Mouse (Mus musculus) lung, postnatal 0 days (tissue): ENCODE measurements around the gene Mctp2. TPM values are rescaled to one million over a fixed set of nuclear protein-coding genes. Genes with fewer than 3 reads are reported as not detected.

Source experiments
- ATAC-seq: fragments of 200-750 bp; cut with Nextera tagmentation; 2 replicates; pipeline ENCODE4 v1.8.0; 2017; ENCODE audit warnings: moderate library complexity
- DNase-seq: peaks from one replicate; pipeline ENCODE4 v3.0.0-alpha.2; 2016; ENCODE audit warnings: low spot score
- H3K27ac ChIP-seq: fragments of 300-500 bp; sonication (generic); 2 replicates; pipeline ENCODE4 v1.5.1; 2014; ENCODE audit warnings: antibody characterized with exemption, mild to moderate bottlenecking, low read length, mixed read lengths
- H3K27me3 ChIP-seq: fragments of 300-500 bp; sonication (generic); replicated peaks from 2 replicates; pipeline ENCODE4 v1.6.1; 2014; ENCODE audit warnings: low read length, mixed read lengths; ENCODE audit not compliant: insufficient read depth
- H3K36me3 ChIP-seq: fragments of 300-500 bp; sonication (generic); 2 replicates; pipeline ENCODE4 v1.6.1; 2014; ENCODE audit warnings: low read length, mixed read lengths; ENCODE audit not compliant: insufficient read depth
- H3K4me1 ChIP-seq: fragments of 300-500 bp; sonication (generic); 2 replicates; pipeline ENCODE4 v1.6.1; 2014; ENCODE audit warnings: antibody characterized with exemption, low read depth, low read length, mixed read lengths; ENCODE audit not compliant: insufficient read depth
- H3K4me2 ChIP-seq: fragments of 300-500 bp; sonication (generic); replicated peaks from 2 replicates; pipeline ENCODE4 v1.6.1; 2014; ENCODE audit warnings: low read depth, mild to moderate bottlenecking, low read length, moderate library complexity, mixed read lengths
- H3K4me3 ChIP-seq: fragments of 300-500 bp; sonication (generic); 2 replicates; pipeline ENCODE4 v1.5.1; 2014; ENCODE audit warnings: low read depth, low read length
- H3K9ac ChIP-seq: fragments of 300-500 bp; sonication (generic); replicated peaks from 2 replicates; pipeline ENCODE4 v1.6.1; 2014; ENCODE audit warnings: low read depth, mild to moderate bottlenecking
- H3K9me3 ChIP-seq: fragments of 300-500 bp; sonication (generic); 2 replicates; pipeline ENCODE4 v1.6.1; 2016; ENCODE audit warnings: low read length, mixed read lengths
- CTCF ChIP-seq: IDR thresholded peaks from 2 replicates; pipeline ENCODE4 v1.5.1; 2016; ENCODE audit warnings: antibody characterized with exemption, mild to moderate bottlenecking
- EP300 ChIP-seq: IDR thresholded peaks from 2 replicates; pipeline ENCODE4 v1.6.1; 2016; ENCODE audit warnings: antibody characterized with exemption, mild to moderate bottlenecking, control low read depth
- WGBS: fragments of 180-500 bp; shearing (Covaris S2); extraction: QIAGEN DNeasy Blood & Tissue Kit; methylation state at CpG from one replicate; pipeline ENCODE4 v1.1.7; 2014; 5-methylcytosine and 5-hydroxymethylcytosine counted together
- polyA plus RNA-seq: library from polyadenylated mRNA; unstranded; fragments of >200 nt; fragmentation: Nextera tagmentation; extraction: Ambion mirVana; gene quantifications from 2 replicates; pipeline ENCODE4 v1.2.1, GENCODE M21; 2015

Gene Mctp2
- polyA plus RNA-seq, 1 experiment from 2014 or later: 3.2 TPM

DNA sequence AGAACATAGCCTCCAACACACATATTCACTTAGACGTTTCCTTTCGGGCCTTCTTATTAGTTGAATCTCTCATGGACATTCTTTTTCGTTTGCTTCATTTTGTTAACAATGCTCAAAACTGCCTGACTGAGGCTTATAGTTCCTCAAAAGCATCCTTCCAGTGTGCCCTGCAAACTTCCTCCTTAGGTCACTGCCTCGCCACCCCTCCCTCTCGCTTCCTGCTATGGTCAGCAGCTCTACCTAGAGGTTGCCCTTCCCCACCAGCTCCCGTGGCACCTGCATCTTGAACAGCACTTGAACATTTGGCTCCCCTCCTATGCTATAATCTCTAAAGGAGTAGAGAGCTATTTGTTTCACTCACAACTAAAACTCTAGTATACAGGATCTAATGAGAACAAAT lies 6.7 kb downstream of the Mctp2 start:
- DNase-seq: peak; percentile 46
- Histone ChIP-seq H3K36me3 (no peaks in the 10 kb centered on the region), H3K4me3 (no peak overlapping the region), H3K9ac (no peak overlapping the region), H3K27me3 (no peaks in the 10 kb centered on the region), H3K27ac (no peak overlapping the region), H3K9me3 (no peaks in the 10 kb centered on the region), H3K4me1 (peaks cover 2% of the 10 kb centered on the region; the same call in 1 of the 2 replicates), H3K4me2 (no peak overlapping the region)
- 64% methylated on average over 6 of the region's 6 CpGs for WGBS
- ATAC-seq: no peak
- TF ChIP-seq CTCF (no peak), EP300 (no peak)

DNA sequence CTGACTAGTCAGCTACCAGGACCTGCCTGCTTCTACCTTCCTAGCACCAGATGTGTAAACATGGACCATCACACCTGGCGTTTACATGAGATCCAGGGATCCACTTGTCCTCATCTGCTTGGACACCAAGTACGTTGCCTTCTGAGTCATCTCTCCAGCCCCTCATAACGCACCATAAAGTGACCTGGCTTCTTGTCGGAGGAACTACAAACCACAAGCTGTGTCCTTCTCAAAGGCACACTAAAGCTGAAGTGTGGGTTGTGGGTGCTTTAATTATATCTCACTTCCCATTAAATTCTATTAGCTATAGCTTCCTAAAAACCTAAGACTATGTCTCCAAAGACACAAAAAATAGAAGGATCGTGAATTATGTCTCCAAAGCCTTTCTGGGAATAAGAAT lies 9.4 kb downstream of the Mctp2 start:
- Histone ChIP-seq H3K36me3 (no peaks in the 10 kb centered on the region), H3K4me1 (peaks cover 3% of the 10 kb centered on the region; the same call in 1 of the 2 replicates), H3K4me3 (no peak overlapping the region), H3K27ac (no peak overlapping the region), H3K27me3 (no peaks in the 10 kb centered on the region), H3K9me3 (no peaks in the 10 kb centered on the region), H3K9ac (no peak overlapping the region), H3K4me2 (no peak overlapping the region)
- DNase-seq (no peak), ATAC-seq (no peak)
- TF ChIP-seq EP300: no peak
- TF ChIP-seq CTCF: no peak
- 81% methylated on average over 5 of the region's 5 CpGs for WGBS

DNA sequence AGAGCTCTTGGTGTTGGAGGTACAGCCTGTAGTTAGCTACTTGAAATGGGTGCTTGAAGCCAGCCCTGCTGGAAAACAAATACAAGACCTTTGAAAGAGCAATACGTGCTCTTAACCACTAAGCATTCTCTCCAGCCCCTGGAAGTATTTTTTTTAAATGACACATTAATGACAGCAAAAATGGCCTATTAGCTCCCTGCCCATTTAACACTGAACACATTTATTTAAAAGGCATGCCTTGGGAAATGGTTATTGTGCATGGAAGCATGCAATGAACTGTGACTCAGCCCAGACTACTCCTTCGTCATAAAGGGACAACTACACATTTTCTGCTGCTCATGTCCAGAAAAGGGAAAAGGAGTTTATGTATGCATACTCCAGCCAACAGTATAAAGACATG lies 10.2 kb downstream of the Mctp2 start:
- H3K36me3 ChIP-seq: no peaks in the 10 kb centered on the region
- H3K4me3 ChIP-seq: no peak overlapping the region
- peaks cover 3% of the 10 kb centered on the region; the same call in 1 of the 2 replicates for H3K4me1 ChIP-seq
- no peak overlapping the region for H3K4me2 ChIP-seq
- H3K9ac ChIP-seq: no peak overlapping the region
- no peaks in the 10 kb centered on the region for H3K27me3 ChIP-seq
- 52% methylated on average over 2 of the region's 2 CpGs for WGBS
- peak; percentile 41; the same call in 1 of the 2 replicates for ATAC-seq
- no peak overlapping the region for H3K27ac ChIP-seq
- no peak for TF ChIP-seq CTCF
- no peak for TF ChIP-seq EP300
- H3K9me3 ChIP-seq: no peaks in the 10 kb centered on the region
- peak; percentile 52 for DNase-seq

DNA sequence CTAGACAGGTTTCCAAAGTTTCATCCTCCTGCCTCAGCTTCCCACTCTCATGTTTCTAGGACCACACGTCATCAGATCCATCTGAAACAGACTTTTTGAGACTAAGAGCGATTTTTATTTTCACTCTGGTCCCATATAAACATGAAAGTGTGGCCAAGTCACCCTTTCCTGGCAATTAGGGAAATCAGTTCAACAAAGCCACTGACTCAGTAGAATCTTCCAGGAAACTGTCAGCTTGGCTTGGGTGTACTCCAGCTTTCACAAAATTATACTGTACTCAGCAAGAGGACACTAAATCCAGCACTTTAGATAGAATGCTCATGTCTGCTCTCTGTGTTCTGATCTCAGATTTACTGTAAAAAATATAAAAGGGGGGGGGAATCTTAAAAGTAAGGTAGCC lies 11.5 kb downstream of the Mctp2 start:
- no peak for DNase-seq

DNA sequence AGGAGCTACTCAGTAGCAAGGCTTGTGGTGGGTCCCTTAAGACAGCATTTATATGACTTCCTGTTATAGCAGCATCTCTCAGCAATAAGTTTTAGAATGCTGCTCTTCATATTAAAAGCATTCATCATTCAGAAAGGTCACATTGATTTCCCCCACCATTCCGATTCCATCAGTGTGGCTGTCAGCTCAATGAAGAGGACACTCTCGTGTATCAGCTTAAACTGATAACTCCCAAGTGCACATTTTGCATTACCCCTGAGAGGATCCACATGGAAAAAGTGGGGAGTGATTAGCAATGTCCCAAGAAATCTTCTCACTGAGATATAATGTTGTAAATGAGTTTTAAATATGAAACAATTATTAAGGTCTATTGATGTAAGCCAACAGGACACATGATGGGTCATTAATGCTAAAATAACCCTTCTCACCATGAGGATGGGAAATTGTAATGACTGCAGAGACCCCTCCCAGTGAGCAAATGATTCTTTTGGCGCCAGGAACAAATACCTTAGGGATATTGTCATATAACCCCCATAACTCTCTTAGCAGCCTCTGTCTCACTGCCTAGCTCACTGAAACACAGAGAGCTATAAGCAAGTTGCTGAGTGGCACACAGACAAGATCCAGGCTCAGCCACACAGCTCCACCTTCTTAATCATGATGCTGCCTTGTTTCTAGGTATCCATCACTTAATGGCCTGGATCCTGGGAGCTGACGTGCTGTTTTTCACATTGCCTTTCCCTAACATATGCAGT lies 12.4 kb downstream of the Mctp2 start:
- ATAC-seq (no peak), DNase-seq (no peak)
- Histone ChIP-seq H3K4me2 (no peak overlapping the region), H3K4me3 (no peak overlapping the region), H3K4me1 (peaks cover 3% of the 10 kb centered on the region; the same call in 1 of the 2 replicates), H3K27ac (no peak overlapping the region), H3K9me3 (no peaks in the 10 kb centered on the region), H3K36me3 (no peaks in the 10 kb centered on the region), H3K27me3 (no peaks in the 10 kb centered on the region), H3K9ac (no peak overlapping the region)
- WGBS: 62% methylated on average over 4 of the region's 4 CpGs
- TF ChIP-seq CTCF: no peak
- TF ChIP-seq EP300: no peak

More for the DNA sequence above, 11.5 kb downstream of the Mctp2 start:
- Histone ChIP-seq H3K4me3 (no peak overlapping the region), H3K9ac (no peak overlapping the region), H3K27me3 (no peaks in the 10 kb centered on the region), H3K4me1 (peaks cover 3% of the 10 kb centered on the region; the same call in 1 of the 2 replicates), H3K9me3 (no peaks in the 10 kb centered on the region), H3K4me2 (no peak overlapping the region), H3K27ac (no peak overlapping the region), H3K36me3 (no peaks in the 10 kb centered on the region)
- 64% methylated on average over 2 of the region's 2 CpGs for WGBS
- TF ChIP-seq CTCF (no peak), EP300 (no peak)
- no peak for ATAC-seq

DNA sequence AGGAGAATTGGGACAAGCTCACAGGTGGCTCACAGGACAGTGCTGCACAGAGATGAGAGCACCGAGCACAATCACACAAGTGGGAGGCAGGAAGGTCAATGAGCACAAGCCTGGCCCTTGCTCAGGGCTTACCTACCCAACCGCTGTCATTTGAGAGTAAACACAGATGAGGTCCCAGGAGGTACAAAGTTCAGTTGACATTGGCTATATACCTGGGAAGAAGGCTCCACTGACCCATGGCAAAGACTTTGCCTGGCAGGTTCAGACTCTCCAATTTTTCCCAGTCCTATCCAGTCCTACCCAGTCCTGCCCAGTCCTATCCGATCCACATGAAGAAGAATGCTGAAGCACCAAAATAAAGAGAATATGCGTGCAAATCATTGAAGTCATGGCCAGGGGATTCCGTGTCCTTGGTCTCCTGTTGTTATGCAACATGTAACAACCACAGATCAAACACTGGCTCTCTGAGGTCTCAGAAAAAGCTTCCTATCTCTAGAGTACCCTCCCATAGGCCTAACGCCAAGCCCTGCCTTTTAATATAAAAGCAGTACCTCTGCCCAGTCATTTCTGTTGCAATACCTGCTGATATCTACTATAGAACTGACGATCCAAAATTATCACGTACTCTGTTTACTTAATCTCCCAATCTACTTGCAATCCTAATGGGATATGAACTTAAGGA lies 14.0 kb downstream of the Mctp2 start:
- DNase-seq (no peak), ATAC-seq (no peak)
- H3K36me3 ChIP-seq: no peaks in the 10 kb centered on the region
- no peak overlapping the region for H3K4me3 ChIP-seq
- 77% methylated on average over 8 of the region's 8 CpGs for WGBS
- H3K9ac ChIP-seq: no peak overlapping the region
- no peaks in the 10 kb centered on the region for H3K9me3 ChIP-seq
- peaks cover 3% of the 10 kb centered on the region; the same call in 1 of the 2 replicates for H3K4me1 ChIP-seq
- no peak overlapping the region for H3K27ac ChIP-seq
- TF ChIP-seq CTCF: no peak
- no peak for TF ChIP-seq EP300
- no peaks in the 10 kb centered on the region for H3K27me3 ChIP-seq
- H3K4me2 ChIP-seq: no peak overlapping the region
